Mouse (Mus musculus) limb, embryonic 13.5 days (tissue): ENCODE measurements at regions not wholly inside any gene's neighbourhood (a gene's known extent, or its start where the extent isn't known, plus 50 kb on each side); places are given as distances from the start of the nearest gene placed in this dataset.
"Not testable (repeated sequence)": the region's sequence is repeated elsewhere in the genome, so short reads cannot be mapped to it uniquely, and the experiment has no call there.

Experiments used
- ATAC-seq: fragments of 200-750 bp; cut with Nextera tagmentation; 2 replicates; pipeline ENCODE4 v1.8.0; 2017; ENCODE audit warnings: low read depth, moderate number of reproducible peaks, moderate TSS enrichment; ENCODE audit not compliant: low FRiP score
- H3K27ac ChIP-seq: fragments of 300-500 bp; sonication (generic); 2 replicates; pipeline ENCODE4 v1.5.1; 2015; ENCODE audit warnings: inconsistent platforms, mild to moderate bottlenecking, moderate library complexity
- H3K27me3 ChIP-seq: fragments of 300-500 bp; sonication (generic); 2 replicates; pipeline ENCODE4 v1.6.1; 2015; ENCODE audit warnings: mild to moderate bottlenecking, inconsistent platforms
- H3K36me3 ChIP-seq: fragments of 300-500 bp; sonication (generic); 2 replicates; pipeline ENCODE4 v1.6.1; 2015; ENCODE audit warnings: inconsistent platforms, mild to moderate bottlenecking, moderate library complexity
- H3K4me1 ChIP-seq: fragments of 300-500 bp; sonication (generic); 2 replicates; pipeline ENCODE4 v1.6.1; 2015; ENCODE audit warnings: inconsistent platforms
- H3K4me2 ChIP-seq: fragments of 300-500 bp; sonication (generic); replicated peaks from 2 replicates; pipeline ENCODE4 v1.6.1; 2015; ENCODE audit warnings: inconsistent platforms, mild to moderate bottlenecking, moderate library complexity
- H3K4me3 ChIP-seq: fragments of 300-500 bp; sonication (generic); 2 replicates; pipeline ENCODE4 v1.5.1; 2015; ENCODE audit warnings: moderate library complexity, mild to moderate bottlenecking, inconsistent platforms
- H3K9ac ChIP-seq: fragments of 300-500 bp; sonication (generic); 2 replicates; pipeline ENCODE4 v1.6.1; 2015; ENCODE audit warnings: mild to moderate bottlenecking, inconsistent platforms
- H3K9me3 ChIP-seq: fragments of 300-500 bp; sonication (generic); 2 replicates; pipeline ENCODE4 v1.6.1; 2016; ENCODE audit warnings: inconsistent platforms
- WGBS: fragments of 180-500 bp; shearing (Covaris S2); methylation state at CpG from one replicate; pipeline ENCODE4 v1.1.7; 2015; 5-methylcytosine and 5-hydroxymethylcytosine counted together

DNA sequence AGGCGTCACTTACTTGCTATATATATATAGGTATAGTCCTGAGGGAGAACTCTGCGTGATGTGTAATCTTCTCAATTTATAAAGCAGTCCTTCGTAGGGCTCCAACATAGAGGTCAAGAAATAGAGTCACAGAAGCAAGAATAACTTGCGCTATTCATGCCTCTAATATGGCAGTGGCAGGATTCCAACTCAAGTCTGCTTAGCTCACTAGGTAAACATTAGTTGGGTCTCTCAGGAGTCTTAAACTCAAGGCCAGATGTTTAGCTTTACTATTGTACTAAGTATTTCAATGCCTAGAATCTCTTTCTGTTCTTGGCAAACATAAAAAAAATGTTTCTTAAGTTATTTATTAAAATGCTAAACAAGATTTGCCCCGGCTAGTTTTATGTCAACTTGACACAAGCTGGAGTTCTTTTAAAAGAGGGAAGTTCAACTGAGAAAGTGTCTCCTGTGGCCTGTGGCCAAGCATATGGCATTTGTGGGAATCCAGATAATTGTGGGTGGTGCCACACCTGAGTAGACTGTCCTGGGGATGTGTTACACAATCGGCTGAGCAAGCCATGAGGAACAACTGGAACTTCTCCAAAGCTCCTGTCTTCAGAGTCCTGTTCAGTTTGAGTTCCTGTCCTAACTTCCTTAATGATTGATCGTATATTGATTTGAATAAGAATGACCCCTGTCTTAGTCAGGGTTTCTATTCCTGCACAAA lies 220.9 kb downstream of the Pten start:
- no peaks in the 10 kb centered on the region for H3K9me3 ChIP-seq
- H3K27ac ChIP-seq = no peak overlapping the region
- ATAC-seq = peak; percentile 64
- H3K4me2 ChIP-seq = no peak overlapping the region
- H3K9ac ChIP-seq = no peak overlapping the region
- peaks cover 9% of the 10 kb centered on the region; the same call in 1 of the 2 replicates for H3K4me1 ChIP-seq
- no peaks in the 10 kb centered on the region for H3K36me3 ChIP-seq
- WGBS = 52% methylated on average over 7 of the region's 7 CpGs
- no peaks in the 10 kb centered on the region for H3K27me3 ChIP-seq
- H3K4me3 ChIP-seq = no peak overlapping the region

GRCm38 (mm10) chr19:32980142-32980541 lies 222.8 kb downstream of the Pten start:
- Histone ChIP-seq H3K9ac (no peak overlapping the region), H3K27me3 (no peaks in the 10 kb centered on the region), H3K4me3 (no peak overlapping the region), H3K9me3 (no peaks in the 10 kb centered on the region), H3K36me3 (no peaks in the 10 kb centered on the region), H3K27ac (no peak overlapping the region), H3K4me1 (peaks cover 4% of the 10 kb centered on the region; the same call in 1 of the 2 replicates), H3K4me2 (no peak overlapping the region)
- 74% methylated on average over 5 of the region's 5 CpGs for WGBS
- no peak for ATAC-seq

- H3K4me1 ChIP-seq = no peaks in the 10 kb centered on the region
- 76% methylated on average over 5 of the region's 5 CpGs for WGBS
Measured at GRCm38 (mm10) chr19:32988713-32989112, 231.4 kb downstream of the Pten start.

DNA sequence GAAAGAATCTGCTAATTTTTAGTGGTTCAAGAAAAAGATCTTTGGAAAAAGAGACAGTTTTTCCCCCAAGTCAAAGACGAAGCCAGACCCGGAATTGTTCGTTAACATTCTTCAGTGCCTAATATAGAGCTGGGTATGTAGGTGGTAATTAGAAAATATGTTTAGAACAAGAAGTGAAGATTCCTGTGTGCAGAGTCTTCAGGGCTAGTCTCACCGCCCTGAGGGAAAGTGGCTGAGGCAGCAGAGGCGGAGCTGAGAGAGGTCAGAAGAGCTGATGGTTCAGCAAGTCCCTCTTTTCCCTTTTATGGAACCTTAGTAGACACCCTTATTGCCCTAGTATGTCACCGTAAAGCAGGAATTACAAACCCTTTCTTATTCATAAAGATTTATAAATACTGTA lies 232.0 kb downstream of the Pten start:
- Histone ChIP-seq H3K4me3 (no peak overlapping the region), H3K9ac (no peak overlapping the region), H3K36me3 (no peaks in the 10 kb centered on the region), H3K4me2 (no peak overlapping the region), H3K27me3 (no peaks in the 10 kb centered on the region; the same call in 1 of the 2 replicates), H3K27ac (no peak overlapping the region), H3K4me1 (no peaks in the 10 kb centered on the region), H3K9me3 (no peaks in the 10 kb centered on the region)
- ATAC-seq = no peak
- WGBS = 70% methylated on average over 6 of the region's 6 CpGs

More at GRCm38 (mm10) chr19:32988713-32989112, 231.4 kb downstream of the Pten start:
- no peak overlapping the region for H3K4me2 ChIP-seq
- H3K36me3 ChIP-seq = no peaks in the 10 kb centered on the region
- no peak overlapping the region for H3K9ac ChIP-seq
- no peaks in the 10 kb centered on the region; the same call in 1 of the 2 replicates for H3K27me3 ChIP-seq
- no peak overlapping the region for H3K27ac ChIP-seq
- H3K9me3 ChIP-seq = no peaks in the 10 kb centered on the region
- no peak for ATAC-seq
- no peak overlapping the region for H3K4me3 ChIP-seq

GRCm38 (mm10) chr19:32990576-32990975 lies 233.3 kb downstream of the Pten start:
- WGBS = 88% methylated on average over 6 of the region's 6 CpGs

GRCm38 (mm10) chr19:32998576-32999170 lies 241.4 kb downstream of the Pten start:
- Histone ChIP-seq H3K9me3 (no peaks in the 10 kb centered on the region), H3K9ac (no peak overlapping the region), H3K27me3 (peaks cover 53% of the 10 kb centered on the region), H3K27ac (no peak overlapping the region), H3K4me3 (no peak overlapping the region), H3K4me2 (no peak overlapping the region), H3K4me1 (peaks cover 8% of the 10 kb centered on the region; the same call in 1 of the 2 replicates), H3K36me3 (no peaks in the 10 kb centered on the region)
- WGBS = 57% methylated on average over 2 of the region's 3 CpGs
- ATAC-seq = no peak

More at GRCm38 (mm10) chr19:32990576-32990975, 233.3 kb downstream of the Pten start:
- Histone ChIP-seq H3K9ac (no peak overlapping the region), H3K36me3 (no peaks in the 10 kb centered on the region), H3K9me3 (no peaks in the 10 kb centered on the region), H3K4me2 (no peak overlapping the region), H3K4me1 (no peaks in the 10 kb centered on the region), H3K27me3 (peaks cover 8% of the 10 kb centered on the region), H3K4me3 (no peak overlapping the region), H3K27ac (no peak overlapping the region)
- ATAC-seq = no peak

GRCm38 (mm10) chr19:33007582-33007981 lies 250.3 kb downstream of the Pten start:
- H3K27me3 ChIP-seq = 0 out of 2 replicates have a peak, but pooled peaks cover 4% of the 10 kb centered on the region
- no peak overlapping the region for H3K9ac ChIP-seq
- no peaks in the 10 kb centered on the region for H3K9me3 ChIP-seq
- no peaks in the 10 kb centered on the region for H3K36me3 ChIP-seq
- peaks cover 9% of the 10 kb centered on the region; the same call in 1 of the 2 replicates for H3K4me1 ChIP-seq
- ATAC-seq = no peak
- WGBS = 93% methylated on average over 8 of the region's 8 CpGs
- H3K4me2 ChIP-seq = no peak overlapping the region
- H3K27ac ChIP-seq = no peak overlapping the region
- no peak overlapping the region for H3K4me3 ChIP-seq

GRCm38 (mm10) chr19:33008076-33008475 lies 250.8 kb downstream of the Pten start:
- Histone ChIP-seq H3K4me1 (peaks cover 9% of the 10 kb centered on the region; the same call in 1 of the 2 replicates), H3K9ac (no peak overlapping the region), H3K36me3 (no peaks in the 10 kb centered on the region), H3K27me3 (0 out of 2 replicates have a peak, but pooled peaks cover 4% of the 10 kb centered on the region), H3K4me2 (no peak overlapping the region), H3K27ac (no peak overlapping the region), H3K9me3 (no peaks in the 10 kb centered on the region), H3K4me3 (no peak overlapping the region)
- 81% methylated on average over 4 of the region's 4 CpGs for WGBS
- ATAC-seq = no peak

DNA sequence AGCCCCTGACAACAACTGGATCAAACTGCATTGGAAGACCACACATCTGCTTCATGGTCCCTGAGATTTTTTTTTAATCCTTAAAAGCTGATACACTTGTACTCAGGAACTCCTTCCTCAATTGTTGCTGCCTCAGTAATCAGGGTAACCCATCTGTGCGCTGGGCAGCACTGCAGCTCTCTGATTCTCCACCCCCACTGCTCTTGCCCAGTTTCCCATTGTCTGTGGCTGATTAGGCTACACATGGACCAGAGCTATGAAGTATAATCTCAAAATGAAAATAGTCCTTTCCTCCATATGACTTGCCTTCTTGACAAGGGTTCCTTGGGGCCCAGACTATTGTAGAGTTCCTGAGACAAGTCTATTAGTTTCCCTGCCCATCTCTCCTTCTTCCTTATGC lies 251.5 kb downstream of the Pten start:
- Histone ChIP-seq H3K27ac (no peak overlapping the region), H3K4me2 (no peak overlapping the region), H3K9me3 (no peaks in the 10 kb centered on the region), H3K27me3 (no peaks in the 10 kb centered on the region), H3K4me3 (no peak overlapping the region), H3K4me1 (peaks cover 9% of the 10 kb centered on the region; the same call in 1 of the 2 replicates), H3K9ac (no peak overlapping the region), H3K36me3 (no peaks in the 10 kb centered on the region)
- 85% methylated on average over 1 of the region's 1 CpGs for WGBS
- no peak for ATAC-seq

DNA sequence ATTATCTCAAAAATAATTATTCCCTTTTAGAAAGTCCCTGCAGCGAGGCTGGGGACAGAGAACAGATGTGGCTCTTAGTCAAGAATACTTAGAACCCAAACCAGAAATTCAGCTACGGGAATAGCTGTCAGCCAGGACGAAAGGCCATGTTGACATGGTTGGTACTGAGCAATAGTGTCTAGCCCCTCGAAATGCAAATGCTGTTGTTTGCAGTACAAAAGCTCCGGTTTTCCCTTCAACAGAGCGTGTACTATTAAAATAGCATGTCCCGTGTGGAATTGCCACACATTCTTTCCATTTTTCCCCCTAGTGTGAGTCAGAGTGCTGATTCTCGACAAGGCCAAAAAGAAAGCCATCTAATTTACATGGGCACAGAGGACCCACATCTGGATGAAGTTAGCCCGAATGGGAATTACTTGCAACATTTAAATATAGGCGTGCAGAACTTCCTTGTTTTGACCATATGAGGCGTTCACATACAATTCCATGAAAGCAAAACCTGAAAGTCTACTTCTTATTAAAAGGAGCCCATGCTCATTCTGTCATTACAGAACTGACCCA lies 253.7 kb downstream of the Pten start:
- 49% methylated on average over 11 of the region's 11 CpGs for WGBS
- ATAC-seq = no peak
- Histone ChIP-seq H3K9me3 (no peaks in the 10 kb centered on the region), H3K27ac (0 out of 2 replicates have a peak overlapping the region, but pooled peaks have one; percentile 48), H3K36me3 (no peaks in the 10 kb centered on the region), H3K4me1 (peaks cover 9% of the 10 kb centered on the region; the same call in 1 of the 2 replicates), H3K4me2 (no peak overlapping the region), H3K27me3 (no peaks in the 10 kb centered on the region), H3K9ac (no peak overlapping the region), H3K4me3 (no peak overlapping the region)

- not testable (repeated sequence) for H3K27me3 ChIP-seq, H3K4me1 ChIP-seq, ATAC-seq, H3K9me3 ChIP-seq, H3K4me2 ChIP-seq, H3K27ac ChIP-seq, H3K4me3 ChIP-seq, H3K36me3 ChIP-seq, H3K9ac ChIP-seq
- whole genome bisulfite sequencing = 90% methylated on average over 9 of the region's 9 CpGs
Measured at GRCm38 (mm10) chr19:33014879-33015278, 257.6 kb downstream of the Pten start.

- no peaks in the 10 kb centered on the region for H3K36me3 ChIP-seq
- ATAC-seq = no peak
- WGBS = 85% methylated on average over 3 of the region's 3 CpGs
- H3K4me3 ChIP-seq = no peak overlapping the region
- no peaks in the 10 kb centered on the region for H3K9me3 ChIP-seq
- H3K9ac ChIP-seq = no peak overlapping the region
- H3K4me2 ChIP-seq = no peak overlapping the region
- no peaks in the 10 kb centered on the region for H3K4me1 ChIP-seq
- no peak overlapping the region for H3K27ac ChIP-seq
- H3K27me3 ChIP-seq = no peaks in the 10 kb centered on the region
Measured at GRCm38 (mm10) chr19:33021161-33021560, 263.9 kb downstream of the Pten start.
